Mouse (Mus musculus): ENCODE measurements around the gene Dab1. TPM values are rescaled to one million over a fixed set of nuclear protein-coding genes. Genes with fewer than 3 reads are reported as not detected.

Gene Dab1
- polyA plus RNA-seq, 1 experiment, result 0.26 TPM

GRCm38 (mm10) chr4:104366491-104366890 lies 747.3 kb downstream of the Dab1 start:
- TF ChIP-seq POLR2A (IDR thresholded peaks at IDR 0.05; ENCODE audit: low read depth, low read length), result no peak
- H3K4me3 ChIP-seq (ENCODE audit: extremely low read depth, insufficient read depth, insufficient read length), result no peak overlapping the region
- peaks cover 5% of the 10 kb centered on the region; the same call in 1 of the 2 replicates for H3K27me3 ChIP-seq (ENCODE audit: control insufficient read depth, insufficient read depth, low read length)
- WGBS, result 14% methylated on average over 8 of the region's 8 CpGs
- H3K36me3 ChIP-seq (ENCODE audit: control insufficient read depth, insufficient read depth, low read length), result no peaks in the 10 kb centered on the region
- H3K4me1 ChIP-seq (ENCODE audit: control insufficient read depth, insufficient read depth, insufficient read length), result no peaks in the 10 kb centered on the region
- H3K27ac ChIP-seq (ENCODE audit: insufficient read depth, low read length), result no peak overlapping the region
- no peak for DNase-seq (ENCODE audit: low read depth in 1 of 2, low spot score in 2 of 2)

- DNase-seq (ENCODE audit: low read depth in 1 of 2, low spot score in 2 of 2), result no peak
- no peaks in the 10 kb centered on the region for H3K36me3 ChIP-seq (ENCODE audit: control insufficient read depth, insufficient read depth, low read length)
- no peak overlapping the region for H3K27ac ChIP-seq (ENCODE audit: insufficient read depth, low read length)
- H3K4me3 ChIP-seq (ENCODE audit: extremely low read depth, insufficient read depth, insufficient read length), result no peak overlapping the region
- H3K27me3 ChIP-seq (ENCODE audit: control insufficient read depth, insufficient read depth, low read length), result peaks cover 5% of the 10 kb centered on the region; the same call in 1 of the 2 replicates
- H3K4me1 ChIP-seq (ENCODE audit: control insufficient read depth, insufficient read depth, insufficient read length), result no peaks in the 10 kb centered on the region
- 3% methylated on average over 88 of the region's 94 CpGs for WGBS
- TF ChIP-seq CTCF (IDR thresholded peaks at IDR 0.05; ENCODE audit: extremely low read depth, insufficient read depth, insufficient read length, insufficient replicate concordance) (no peak), POLR2A (IDR thresholded peaks at IDR 0.05; ENCODE audit: low read depth, low read length) (no peak)
These were observed 748.0 kb downstream of the Dab1 start for GRCm38 (mm10) chr4:104366894-104367740.

GRCm38 (mm10) chr4:104367741-104368411 lies 748.7 kb downstream of the Dab1 start:
- Histone ChIP-seq H3K27me3 (ENCODE audit: control insufficient read depth, insufficient read depth, low read length) (peaks cover 5% of the 10 kb centered on the region; the same call in 1 of the 2 replicates), H3K4me3 (ENCODE audit: extremely low read depth, insufficient read depth, insufficient read length) (no peak overlapping the region), H3K27ac (ENCODE audit: insufficient read depth, low read length) (no peak overlapping the region), H3K4me1 (ENCODE audit: control insufficient read depth, insufficient read depth, insufficient read length) (no peaks in the 10 kb centered on the region), H3K36me3 (ENCODE audit: control insufficient read depth, insufficient read depth, low read length) (no peaks in the 10 kb centered on the region)
- TF ChIP-seq POLR2A (IDR thresholded peaks at IDR 0.05; ENCODE audit: low read depth, low read length) (no peak), CTCF (IDR thresholded peaks at IDR 0.05; ENCODE audit: extremely low read depth, insufficient read depth, insufficient read length, insufficient replicate concordance) (no peak)
- no peak for DNase-seq (ENCODE audit: low read depth in 1 of 2, low spot score in 2 of 2)
- 5% methylated on average over 47 of the region's 48 CpGs for WGBS

GRCm38 (mm10) chr4:104368561-104369021 lies 749.4 kb downstream of the Dab1 start:
- WGBS, result 6% methylated on average over 20 of the region's 20 CpGs
- Histone ChIP-seq H3K4me3 (ENCODE audit: extremely low read depth, insufficient read depth, insufficient read length) (no peak overlapping the region), H3K4me1 (ENCODE audit: control insufficient read depth, insufficient read depth, insufficient read length) (no peaks in the 10 kb centered on the region), H3K36me3 (ENCODE audit: control insufficient read depth, insufficient read depth, low read length) (no peaks in the 10 kb centered on the region), H3K27me3 (ENCODE audit: control insufficient read depth, insufficient read depth, low read length) (peaks cover 5% of the 10 kb centered on the region; the same call in 1 of the 2 replicates), H3K27ac (ENCODE audit: insufficient read depth, low read length) (no peak overlapping the region)
- DNase-seq (ENCODE audit: low read depth in 1 of 2, low spot score in 2 of 2), result no peak
- TF ChIP-seq CTCF (IDR thresholded peaks at IDR 0.05; ENCODE audit: extremely low read depth, insufficient read depth, insufficient read length, insufficient replicate concordance), result no peak
- TF ChIP-seq POLR2A (IDR thresholded peaks at IDR 0.05; ENCODE audit: low read depth, low read length), result no peak

GRCm38 (mm10) chr4:104369091-104369490 lies 749.9 kb downstream of the Dab1 start:
- Histone ChIP-seq H3K4me3 (ENCODE audit: extremely low read depth, insufficient read depth, insufficient read length) (no peak overlapping the region), H3K36me3 (ENCODE audit: control insufficient read depth, insufficient read depth, low read length) (no peaks in the 10 kb centered on the region), H3K4me1 (ENCODE audit: control insufficient read depth, insufficient read depth, insufficient read length) (no peaks in the 10 kb centered on the region), H3K27me3 (ENCODE audit: control insufficient read depth, insufficient read depth, low read length) (peaks cover 5% of the 10 kb centered on the region; the same call in 1 of the 2 replicates), H3K27ac (ENCODE audit: insufficient read depth, low read length) (no peak overlapping the region)
- DNase-seq (ENCODE audit: low read depth in 1 of 2, low spot score in 2 of 2), result no peak
- 19% methylated on average over 7 of the region's 7 CpGs for WGBS
- TF ChIP-seq CTCF (IDR thresholded peaks at IDR 0.05; ENCODE audit: extremely low read depth, insufficient read depth, insufficient read length, insufficient replicate concordance) (no peak), POLR2A (IDR thresholded peaks at IDR 0.05; ENCODE audit: low read depth, low read length) (no peak)

- H3K27me3 ChIP-seq (ENCODE audit: control insufficient read depth, insufficient read depth, low read length), result peaks cover 5% of the 10 kb centered on the region; the same call in 1 of the 2 replicates
- H3K27ac ChIP-seq (ENCODE audit: insufficient read depth, low read length), result no peak overlapping the region
- H3K4me1 ChIP-seq (ENCODE audit: control insufficient read depth, insufficient read depth, insufficient read length), result no peaks in the 10 kb centered on the region
- H3K4me3 ChIP-seq (ENCODE audit: extremely low read depth, insufficient read depth, insufficient read length), result no peak overlapping the region
- DNase-seq (ENCODE audit: low read depth in 1 of 2, low spot score in 2 of 2), result no peak
- H3K36me3 ChIP-seq (ENCODE audit: control insufficient read depth, insufficient read depth, low read length), result no peaks in the 10 kb centered on the region
- 75% methylated on average over 8 of the region's 8 CpGs for WGBS
- TF ChIP-seq CTCF (IDR thresholded peaks at IDR 0.05; ENCODE audit: extremely low read depth, insufficient read depth, insufficient read length, insufficient replicate concordance) (no peak), POLR2A (IDR thresholded peaks at IDR 0.05; ENCODE audit: low read depth, low read length) (no peak)
These were observed 752.0 kb downstream of the Dab1 start for GRCm38 (mm10) chr4:104371136-104371535.

Data from spleen, adult 2 months (tissue).